Mouse (Mus musculus): ENCODE measurements around the gene Gm49337. TPM values are rescaled to one million over a fixed set of nuclear protein-coding genes. Genes with fewer than 3 reads are reported as not detected.

Gm49337 gene
- total and polyA plus RNA-seq, 2 experiments from 2014 or later, result not detected

GRCm38 (mm10) chr4:116169353-116169672 is 3.9 kb upstream of the Gm49337 start:
- Histone ChIP-seq H3K27me3 (ENCODE audit: insufficient read depth, low read length) (no peaks in the 10 kb centered on the region), H3K36me3 (ENCODE audit: insufficient read depth) (no peaks in the 10 kb centered on the region), H3K27ac (ENCODE audit: low read depth, low read length) (no peak overlapping the region), H3K9me3 (ENCODE audit: low read length) (no peaks in the 10 kb centered on the region), H3K4me1 (ENCODE audit: insufficient read depth) (no peaks in the 10 kb centered on the region), H3K9ac (no peak overlapping the region), H3K4me3 (ENCODE audit: low read depth, low read length) (no peak overlapping the region), H3K4me2 (ENCODE audit: low read depth) (no peak overlapping the region)
- TF ChIP-seq CTCF (IDR thresholded peaks at IDR 0.05; ENCODE audit: low read depth), result no peak
- ATAC-seq (peak; percentile 30), DNase-seq (no peak)
- 67% methylated on average over 3 of the region's 3 CpGs for WGBS

GRCm38 (mm10) chr4:116173752-116174151 is 568 bp downstream of the Gm49337 start:
- no peak overlapping the region for H3K4me2 ChIP-seq (ENCODE audit: low read depth)
- H3K4me3 ChIP-seq (ENCODE audit: low read depth, low read length), result no peak overlapping the region
- no peak overlapping the region for H3K9ac ChIP-seq
- H3K36me3 ChIP-seq (ENCODE audit: insufficient read depth), result no peaks in the 10 kb centered on the region
- H3K27me3 ChIP-seq (ENCODE audit: insufficient read depth, low read length), result no peaks in the 10 kb centered on the region
- no peaks in the 10 kb centered on the region for H3K9me3 ChIP-seq (ENCODE audit: low read length)
- DNase-seq, result no peak
- H3K27ac ChIP-seq (ENCODE audit: low read depth, low read length), result no peak overlapping the region
- TF ChIP-seq CTCF (IDR thresholded peaks at IDR 0.05; ENCODE audit: low read depth), result no peak
- 76% methylated on average over 4 of the region's 4 CpGs for WGBS
- ATAC-seq, result no peak
- peaks cover 13% of the 10 kb centered on the region; the same call in 1 of the 2 replicates for H3K4me1 ChIP-seq (ENCODE audit: insufficient read depth)

- no peaks in the 10 kb centered on the region for H3K36me3 ChIP-seq (ENCODE audit: insufficient read depth)
- no peak overlapping the region for H3K4me3 ChIP-seq (ENCODE audit: low read depth, low read length)
- H3K9ac ChIP-seq, result no peak overlapping the region
- H3K27me3 ChIP-seq (ENCODE audit: insufficient read depth, low read length), result no peaks in the 10 kb centered on the region
- H3K9me3 ChIP-seq (ENCODE audit: low read length), result no peaks in the 10 kb centered on the region
- H3K4me1 ChIP-seq (ENCODE audit: insufficient read depth), result peaks cover 13% of the 10 kb centered on the region; the same call in 1 of the 2 replicates
- ATAC-seq, result no peak
- no peak overlapping the region for H3K27ac ChIP-seq (ENCODE audit: low read depth, low read length)
- no peak for DNase-seq
- no peak overlapping the region for H3K4me2 ChIP-seq (ENCODE audit: low read depth)
- TF ChIP-seq CTCF (IDR thresholded peaks at IDR 0.05; ENCODE audit: low read depth), result no peak
- 41% methylated on average over 6 of the region's 6 CpGs for WGBS
Observed at GRCm38 (mm10) chr4:116174466-116175116, 1.4 kb downstream of the Gm49337 start.

- DNase-seq (no peak), ATAC-seq (no peak)
- Histone ChIP-seq H3K9me3 (ENCODE audit: low read length) (no peaks in the 10 kb centered on the region), H3K4me3 (ENCODE audit: low read depth, low read length) (no peak overlapping the region), H3K36me3 (ENCODE audit: insufficient read depth) (no peaks in the 10 kb centered on the region), H3K27me3 (ENCODE audit: insufficient read depth, low read length) (no peaks in the 10 kb centered on the region), H3K9ac (no peak overlapping the region), H3K4me2 (ENCODE audit: low read depth) (no peak overlapping the region), H3K4me1 (ENCODE audit: insufficient read depth) (peaks cover 13% of the 10 kb centered on the region; the same call in 1 of the 2 replicates), H3K27ac (ENCODE audit: low read depth, low read length) (peak overlapping the region; percentile 77)
- no peak for TF ChIP-seq CTCF (IDR thresholded peaks at IDR 0.05; ENCODE audit: low read depth)
Observed at GRCm38 (mm10) chr4:116175136-116175535, 2.0 kb downstream of the Gm49337 start.

GRCm38 (mm10) chr4:116175711-116176542 is 2.7 kb downstream of the Gm49337 start:
- Histone ChIP-seq H3K27me3 (ENCODE audit: insufficient read depth, low read length) (no peaks in the 10 kb centered on the region), H3K9ac (peak overlapping the region; percentile 43), H3K4me1 (ENCODE audit: insufficient read depth) (peaks cover 13% of the 10 kb centered on the region; the same call in 1 of the 2 replicates), H3K36me3 (ENCODE audit: insufficient read depth) (no peaks in the 10 kb centered on the region), H3K9me3 (ENCODE audit: low read length) (no peaks in the 10 kb centered on the region), H3K4me3 (ENCODE audit: low read depth, low read length) (no peak overlapping the region), H3K27ac (ENCODE audit: low read depth, low read length) (peak overlapping the region; percentile 77), H3K4me2 (ENCODE audit: low read depth) (peak overlapping the region; percentile 44)
- ATAC-seq, result peak; percentile 88
- peak; percentile 66 for DNase-seq
- TF ChIP-seq CTCF (IDR thresholded peaks at IDR 0.05; ENCODE audit: low read depth), result no peak
- 55% methylated on average over 7 of the region's 7 CpGs for WGBS

GRCm38 (mm10) chr4:116176543-116176988 is 3.4 kb downstream of the Gm49337 start:
- WGBS, result 17% methylated on average over 10 of the region's 10 CpGs
- ATAC-seq (peak; percentile 77), DNase-seq (peak; percentile 68)
- no peaks in the 10 kb centered on the region for H3K9me3 ChIP-seq (ENCODE audit: low read length)
- H3K4me1 ChIP-seq (ENCODE audit: insufficient read depth), result peaks cover 13% of the 10 kb centered on the region; the same call in 1 of the 2 replicates
- H3K36me3 ChIP-seq (ENCODE audit: insufficient read depth), result no peaks in the 10 kb centered on the region
- peak overlapping the region; percentile 44 for H3K4me2 ChIP-seq (ENCODE audit: low read depth)
- H3K27me3 ChIP-seq (ENCODE audit: insufficient read depth, low read length), result no peaks in the 10 kb centered on the region
- no peak for TF ChIP-seq CTCF (IDR thresholded peaks at IDR 0.05; ENCODE audit: low read depth)
- no peak overlapping the region for H3K4me3 ChIP-seq (ENCODE audit: low read depth, low read length)
- H3K27ac ChIP-seq (ENCODE audit: low read depth, low read length), result peak overlapping the region; percentile 77
- H3K9ac ChIP-seq, result peak overlapping the region; percentile 43

GRCm38 (mm10) chr4:116177140-116177539 is 4.0 kb downstream of the Gm49337 start:
- Histone ChIP-seq H3K27me3 (ENCODE audit: insufficient read depth, low read length) (no peaks in the 10 kb centered on the region), H3K4me3 (ENCODE audit: low read depth, low read length) (no peak overlapping the region), H3K4me1 (ENCODE audit: insufficient read depth) (peaks cover 13% of the 10 kb centered on the region; the same call in 1 of the 2 replicates), H3K36me3 (ENCODE audit: insufficient read depth) (no peaks in the 10 kb centered on the region), H3K9ac (no peak overlapping the region), H3K27ac (ENCODE audit: low read depth, low read length) (peak overlapping the region; percentile 45; the same call in 1 of the 2 replicates), H3K9me3 (ENCODE audit: low read length) (no peaks in the 10 kb centered on the region), H3K4me2 (ENCODE audit: low read depth) (peak overlapping the region; percentile 44; the same call in 1 of the 2 replicates)
- ATAC-seq, result no peak
- 21% methylated on average over 5 of the region's 5 CpGs for WGBS
- peak; percentile 9 for DNase-seq
- no peak for TF ChIP-seq CTCF (IDR thresholded peaks at IDR 0.05; ENCODE audit: low read depth)

Data from forebrain, postnatal 0 days (tissue).